Mouse (Mus musculus): ENCODE results near the gene Pex26.

- no peak for TF ChIP-seq CTCF (IDR thresholded peaks at IDR 0.05; ENCODE audit: low read depth, low read length)
- no peak for TF ChIP-seq GATA1 (IDR thresholded peaks at IDR 0.05; ENCODE audit: borderline replicate concordance, low read length)
- no peak for TF ChIP-seq POLR2AphosphoS5 (IDR thresholded peaks at IDR 0.05; ENCODE audit: insufficient replicate concordance, low read depth, low read length)
- TF ChIP-seq TAL1 (conservative IDR thresholded peaks at IDR 0.05; ENCODE audit: low read depth, low read length) = no peak
- TF ChIP-seq GATA2 (IDR thresholded peaks at IDR 0.05; ENCODE audit: borderline replicate concordance, low read depth, low read length) = no peak
These were observed 1.8 kb downstream of the Pex26 start for GRCm38 (mm10) chr6:121185232-121185631.

All from G1E (cell line).